Mouse (Mus musculus): ENCODE measurements around the gene Add3. TPM values are rescaled to one million over a fixed set of nuclear protein-coding genes. Genes with fewer than 3 reads are reported as not detected.
A peak's percentile ranks its signal among the peaks of the same experiment; 100 is the strongest.

Add3 gene
- total RNA-seq, 2 experiments from 2014 or later, result 20.0 to 20.7 TPM

DNA sequence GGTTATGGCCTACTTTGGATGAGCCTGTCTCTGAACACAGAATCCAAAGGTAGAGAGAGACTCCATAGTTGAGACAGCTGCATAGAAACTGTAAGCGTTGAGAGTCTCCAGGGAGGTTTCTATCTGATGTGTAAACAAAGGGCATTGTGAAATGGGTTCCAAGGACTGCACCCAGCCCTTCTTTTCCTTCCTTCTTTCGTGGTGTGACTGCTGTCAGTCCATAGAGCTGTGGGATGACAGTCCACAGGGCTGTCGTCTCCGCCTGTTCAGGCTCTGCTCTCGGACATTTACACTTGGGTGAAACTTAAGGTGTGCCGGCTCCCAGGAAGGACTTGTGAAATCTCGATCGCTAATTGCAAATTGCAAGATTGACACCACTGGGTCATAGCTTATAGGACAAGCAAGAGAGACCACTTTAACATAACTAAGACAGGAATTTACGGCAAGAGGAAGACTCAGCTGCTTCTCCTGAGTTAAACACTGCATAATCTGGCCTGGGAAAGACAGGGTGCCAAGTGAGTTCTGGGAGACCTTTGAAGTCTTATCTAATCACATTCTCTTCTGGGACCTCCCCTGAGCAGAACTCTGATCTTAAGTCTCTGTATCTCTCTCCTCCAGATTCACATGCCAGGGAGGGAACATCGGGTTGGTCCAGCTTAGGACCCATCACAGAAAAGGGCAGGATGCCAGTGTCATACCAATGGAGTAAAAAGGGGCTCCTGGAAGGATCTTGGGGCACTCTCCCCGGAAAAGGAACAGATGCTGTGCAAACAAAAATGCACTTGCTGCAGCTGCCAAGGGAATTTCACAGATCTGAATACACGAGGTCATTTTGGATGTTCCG, 11.5 kb upstream of the Add3 start:
- intact Hi-C loops (cut with DNase I), result no loop called here
- DNase-seq, result no peak

DNA sequence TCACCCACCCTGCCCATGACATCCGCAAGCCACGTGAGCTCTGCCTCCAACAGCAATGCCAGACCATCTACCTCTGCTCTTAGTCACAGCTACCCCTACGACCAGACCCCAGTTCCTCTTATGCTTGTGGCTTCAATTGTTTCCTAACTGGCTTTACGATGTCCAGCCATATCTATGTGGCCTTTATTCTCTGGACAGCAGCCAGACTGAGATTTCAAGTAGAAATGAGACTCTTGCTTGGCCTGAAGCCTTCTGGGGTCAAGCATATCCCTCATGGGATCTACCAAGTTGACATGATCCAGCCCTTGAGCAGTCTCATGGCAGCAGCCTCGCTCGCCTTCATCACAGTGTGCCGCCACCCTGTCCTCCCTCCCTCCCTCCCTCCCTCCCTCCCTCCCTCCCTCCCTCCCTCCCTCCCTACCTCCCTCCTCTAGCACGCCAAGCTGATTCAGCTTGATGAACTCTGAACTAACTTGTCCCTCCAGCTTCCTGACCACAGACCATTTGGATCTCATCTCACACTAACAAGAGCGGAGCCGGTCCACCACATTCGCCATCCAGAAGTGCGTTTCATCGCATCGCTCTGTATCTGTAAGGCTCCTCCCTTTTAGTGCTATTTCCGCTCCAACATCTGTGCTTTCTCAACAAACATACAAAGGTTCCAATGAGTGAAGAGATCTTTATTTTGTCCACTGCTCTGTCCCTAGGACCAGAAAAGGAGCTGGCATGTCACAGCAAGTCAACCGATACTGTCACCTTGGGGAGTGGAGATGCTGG, 9.7 kb upstream of the Add3 start:
- no peak for DNase-seq

DNA sequence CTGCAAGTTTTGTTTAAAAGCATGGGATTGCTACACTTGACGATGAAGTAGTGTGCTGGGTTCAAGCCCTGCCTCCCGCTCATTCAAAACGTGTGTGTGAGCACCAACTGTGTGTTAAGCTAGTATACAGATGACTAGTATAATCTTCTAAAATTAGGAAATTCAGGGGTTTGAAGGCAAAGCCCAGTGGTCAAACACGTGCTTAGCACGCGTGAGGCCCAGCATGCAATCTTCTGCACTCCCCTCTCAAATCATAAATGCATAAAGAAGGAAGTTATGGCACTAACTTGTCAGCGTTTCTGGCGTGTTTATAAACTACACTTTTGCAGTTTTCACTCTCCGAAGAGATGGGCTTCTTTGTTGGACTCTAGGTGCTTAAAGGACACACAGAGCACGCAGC, 7.8 kb upstream of the Add3 start:
- intact Hi-C loops (cut with DNase I), result no loop called here

More for the DNA sequence above, 9.7 kb upstream of the Add3 start:
- intact Hi-C loops (cut with DNase I), result no loop called here

DNA sequence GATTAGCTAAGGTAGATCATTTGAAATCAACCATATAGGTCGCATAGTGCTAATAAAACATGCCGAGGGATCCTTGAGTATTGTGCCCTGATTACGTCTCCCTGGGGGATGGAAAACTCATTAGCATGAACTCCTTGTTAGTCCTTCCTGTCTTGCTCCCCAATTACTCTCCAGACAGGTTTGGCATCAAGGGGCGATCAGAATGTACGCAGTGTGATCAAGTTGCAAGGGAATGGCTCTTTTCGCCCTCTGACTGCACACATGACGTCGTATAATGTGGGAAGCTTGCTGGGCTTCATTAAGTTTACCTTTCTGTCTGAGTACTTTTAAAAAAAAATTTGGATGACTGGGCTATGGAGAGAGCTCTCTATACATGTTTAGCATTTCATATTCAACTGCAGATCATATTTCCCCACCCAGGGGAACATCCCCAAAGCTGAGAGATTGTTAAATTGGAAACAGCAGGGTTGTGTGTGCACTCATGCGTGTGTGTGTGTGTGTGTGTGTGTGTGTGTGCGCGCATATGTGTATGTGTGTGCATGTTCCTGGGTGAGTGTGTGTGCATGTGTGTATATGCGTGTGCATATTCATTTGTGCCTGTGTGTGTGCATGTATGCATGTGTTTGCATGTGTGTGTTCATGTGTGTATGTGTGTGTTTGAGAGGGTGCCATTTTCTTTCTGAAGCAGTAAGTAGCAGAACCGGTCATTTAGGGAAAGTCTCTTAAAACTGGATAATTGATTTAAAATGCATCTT, 3.7 kb upstream of the Add3 start:
- intact Hi-C loops (cut with DNase I), result no loop called here
- no peak for DNase-seq

More for the DNA sequence above, 7.8 kb upstream of the Add3 start:
- DNase-seq, result no peak

DNA sequence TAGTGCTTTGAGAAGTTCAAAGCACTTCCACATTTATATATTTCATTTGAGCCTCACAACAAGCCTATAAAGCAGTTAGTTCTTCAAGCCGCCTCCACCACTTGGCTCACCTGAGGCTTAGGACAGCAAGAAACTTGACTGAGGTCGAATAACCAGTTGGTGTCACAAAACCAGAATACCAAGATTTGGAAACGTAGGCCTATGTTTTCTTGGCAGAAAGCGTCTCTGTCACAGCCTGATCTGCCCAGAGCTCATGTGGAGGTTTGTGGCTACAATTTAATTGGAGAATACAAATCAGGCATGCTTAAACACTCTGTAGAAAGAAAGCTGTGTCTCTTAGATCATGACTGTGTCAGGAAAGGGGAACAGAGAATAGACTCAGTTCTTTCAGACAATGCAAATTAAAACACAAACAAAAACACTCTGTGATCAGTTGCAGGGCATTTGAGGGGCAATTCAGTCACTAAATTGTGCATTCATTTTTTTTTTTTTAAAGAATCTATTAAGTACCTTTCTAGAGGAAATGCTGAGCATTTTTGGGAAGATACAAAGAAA, 3.0 kb upstream of the Add3 start:
- DNase-seq, result no peak
- intact Hi-C loops (cut with DNase I), result no loop called here

DNA sequence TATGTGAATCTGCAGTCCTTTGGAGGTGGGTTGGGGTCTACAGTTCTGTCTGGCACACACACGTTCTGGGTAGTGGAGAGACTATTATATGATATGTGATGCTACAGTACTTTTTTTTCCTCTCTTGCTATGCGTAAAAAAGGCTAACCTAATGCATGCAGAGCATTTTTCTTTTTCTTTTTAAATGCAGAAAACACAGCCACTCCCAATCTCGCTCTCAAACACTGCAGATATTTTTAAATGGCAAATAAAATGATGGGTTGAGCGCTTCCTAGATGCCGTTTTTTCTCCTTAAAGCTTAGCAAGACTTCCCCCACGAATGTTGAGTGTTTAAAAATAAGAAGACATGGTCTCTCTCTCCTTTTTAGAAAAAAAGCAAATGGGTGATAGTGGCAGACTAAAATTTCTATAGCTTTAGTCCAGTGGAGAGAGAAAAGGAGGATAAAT, 584 bp downstream of the Add3 start:
- DNase-seq, result no peak
- intact Hi-C loops (cut with DNase I), result loop anchor here (5.0 kb wide), 4 partner anchors 41 to 171 kb away; partner anchors contain the start of gene Mxi1

DNA sequence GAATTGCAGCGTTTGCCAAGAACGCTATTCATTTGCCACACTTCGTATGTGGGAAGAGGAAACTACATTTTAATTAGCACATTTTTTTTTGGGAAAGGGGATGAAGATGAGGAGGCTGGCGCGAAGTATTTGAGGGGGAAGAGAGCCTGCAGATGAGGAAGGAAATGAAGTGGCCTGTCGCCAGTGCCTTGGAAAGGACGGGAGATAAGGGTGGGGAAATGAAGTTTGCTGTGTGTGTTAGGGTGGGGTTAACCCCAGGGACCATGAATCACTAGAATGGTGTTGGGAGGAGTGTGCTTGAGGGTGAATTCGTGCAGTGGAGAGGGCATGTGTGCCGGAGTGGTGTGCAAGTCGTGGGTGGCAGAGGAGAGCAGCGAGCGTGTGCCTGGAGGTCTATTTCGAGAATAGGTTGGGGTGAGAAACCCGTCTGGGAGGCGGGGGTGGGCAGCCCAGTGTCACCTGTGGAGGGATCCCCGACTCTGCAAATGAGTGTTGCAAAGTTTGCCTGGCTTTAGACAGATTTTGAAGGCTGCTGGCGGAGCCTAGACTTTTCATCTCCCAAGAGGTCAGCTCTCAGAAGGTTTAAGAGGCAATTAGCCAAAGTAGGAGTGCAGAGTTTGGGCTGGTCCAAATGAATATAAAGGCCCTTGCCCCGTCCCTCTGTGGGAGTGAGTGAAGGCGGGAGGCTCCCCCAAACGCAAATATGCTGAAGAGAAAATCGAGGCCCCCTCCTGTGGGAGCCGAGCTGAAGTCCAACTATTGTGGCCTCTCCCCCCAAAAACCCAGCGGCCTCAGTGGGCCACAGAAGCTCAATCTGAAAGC, 1.2 kb downstream of the Add3 start:
- intact Hi-C loops (cut with DNase I), result loop anchor here (5.0 kb wide), 4 partner anchors 41 to 171 kb away; partner anchors contain the start of gene Mxi1
- DNase-seq, result peak; percentile 67 to 74

DNA sequence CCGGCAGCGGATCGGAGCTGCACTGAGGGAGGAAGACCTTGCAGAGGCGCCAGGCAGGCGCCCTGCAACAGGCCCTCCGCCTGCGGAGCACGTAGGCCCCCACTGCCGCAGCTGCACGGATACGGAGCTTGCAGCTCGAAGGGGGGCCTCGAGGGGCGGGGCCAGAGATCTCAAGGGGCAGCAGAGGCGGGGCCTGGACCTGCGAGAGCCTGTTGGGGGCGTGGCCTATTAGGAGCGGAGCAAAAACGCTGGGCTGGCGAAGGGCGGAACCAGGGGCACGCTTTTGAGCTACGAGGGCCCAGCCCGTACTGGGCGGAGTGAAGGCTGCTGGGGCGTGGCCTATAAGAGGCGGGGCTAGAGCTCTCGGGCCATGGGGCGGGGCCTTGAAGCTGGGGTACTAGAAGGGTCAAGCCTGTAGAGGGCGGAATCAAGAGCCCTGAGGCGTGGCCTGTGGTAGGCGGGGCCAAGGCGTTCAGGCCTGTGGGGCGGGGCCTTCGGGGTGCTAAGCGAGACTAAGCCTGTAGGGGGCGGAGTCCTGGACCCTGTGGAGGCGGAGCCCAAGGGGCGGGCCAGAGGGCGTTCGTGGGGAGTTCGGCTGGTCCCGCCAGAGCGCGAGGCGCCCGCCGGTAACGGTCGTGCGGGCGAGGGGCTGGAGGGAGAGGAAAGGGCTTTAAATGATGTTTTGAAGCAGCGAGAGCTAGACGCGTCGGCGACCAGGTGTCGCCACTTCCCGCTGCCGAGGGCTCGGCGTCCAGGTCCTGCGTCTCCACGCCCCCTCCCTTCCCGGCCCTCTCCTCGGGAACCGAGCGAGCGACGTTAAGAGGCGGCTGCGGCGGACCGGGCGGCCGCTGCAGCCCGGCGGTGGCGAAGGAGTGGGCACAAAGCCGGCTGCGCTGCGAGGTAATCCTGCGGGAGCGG, 2.2 kb downstream of the Add3 start:
- intact Hi-C loops (cut with DNase I), result loop anchor here (5.0 kb wide), 4 partner anchors 40 to 170 kb away; partner anchors contain the start of gene Mxi1
- peak; percentile 100 for DNase-seq

DNA sequence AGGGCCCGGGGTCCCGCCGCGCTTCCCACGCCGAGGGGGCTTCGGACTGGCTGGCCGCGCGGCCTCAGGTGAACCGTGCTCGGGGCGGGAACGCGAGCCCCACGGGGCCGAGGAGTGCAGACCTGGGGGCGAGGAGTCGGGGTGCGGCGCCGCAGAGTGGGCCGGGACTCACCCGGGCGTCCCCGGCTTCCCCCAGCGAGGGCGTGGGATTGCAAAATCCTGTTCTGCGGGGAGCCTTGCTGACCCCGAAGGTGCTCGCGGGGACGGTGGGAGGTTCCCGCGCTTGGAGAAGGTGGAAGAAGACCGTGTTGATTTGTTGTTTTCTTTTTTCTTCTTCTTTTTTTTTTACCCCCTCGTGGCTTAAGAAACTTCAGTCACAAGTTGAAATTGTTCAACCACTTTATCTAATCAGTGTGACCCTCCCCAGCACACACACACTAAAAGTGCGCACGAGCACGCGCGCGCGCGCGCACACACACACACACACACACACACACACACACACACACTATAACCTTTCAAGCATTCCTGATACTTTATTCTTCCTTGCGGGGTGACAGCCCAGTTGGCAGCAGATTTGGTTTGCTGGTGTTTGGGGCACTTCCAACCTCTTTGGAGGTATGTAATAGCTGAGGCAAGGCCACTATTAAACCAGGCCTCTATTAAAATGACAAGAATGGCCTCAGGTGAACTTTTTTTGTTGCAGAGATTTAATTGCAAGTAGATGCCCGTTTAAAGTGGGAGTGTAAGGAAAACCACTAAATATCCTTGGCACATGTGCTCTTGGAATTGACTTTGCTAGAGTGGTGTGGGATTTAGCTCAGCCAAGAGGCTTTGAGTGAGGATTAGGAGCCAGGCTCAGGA, 3.1 kb downstream of the Add3 start:
- intact Hi-C loops (cut with DNase I), result loop anchor here (5.0 kb wide), 4 partner anchors 39 to 169 kb away; partner anchors contain the start of gene Mxi1
- peak in 1 of 2 experiments; percentile 31 for DNase-seq

DNA sequence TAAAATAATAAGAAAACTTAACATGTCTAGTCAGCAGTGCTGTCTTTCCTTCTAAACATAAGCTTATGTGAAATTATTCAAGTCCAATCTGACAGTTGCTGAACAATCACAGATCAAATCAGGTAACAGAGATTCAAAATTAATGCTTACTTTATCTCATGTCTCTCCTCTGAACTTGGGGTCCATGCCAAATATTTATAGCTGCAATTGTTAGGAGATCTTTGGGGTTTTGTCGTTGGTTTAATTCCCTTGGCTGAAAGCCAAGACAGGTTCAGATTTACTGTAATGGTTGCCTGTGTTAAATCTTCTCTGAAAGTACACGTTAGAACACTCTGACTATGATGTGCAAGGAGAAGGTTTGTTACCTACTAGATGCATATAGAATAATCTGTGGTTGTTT, 4.8 kb downstream of the Add3 start:
- DNase-seq, result no peak
- intact Hi-C loops (cut with DNase I), result no loop called here

DNA sequence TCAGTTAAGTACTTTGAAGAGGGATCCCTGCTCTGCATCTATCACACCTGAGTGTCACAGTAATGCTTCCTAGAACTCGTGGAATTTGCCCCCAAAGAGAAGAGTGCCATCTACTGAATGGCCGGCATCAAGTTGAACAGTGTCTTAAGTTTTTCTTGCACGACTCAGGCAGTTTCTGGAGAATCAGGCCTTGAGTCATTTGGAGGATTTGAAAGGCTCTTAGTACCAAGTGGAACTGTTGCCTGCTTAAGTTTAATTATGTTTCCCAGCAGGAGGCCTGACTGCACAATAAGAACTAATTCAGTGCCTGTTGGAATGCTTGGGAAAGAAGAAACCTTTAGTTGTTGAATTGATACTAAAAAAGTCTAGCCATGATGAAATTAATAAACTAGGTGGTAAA, 9.1 kb downstream of the Add3 start:
- no peak for DNase-seq
- intact Hi-C loops (cut with DNase I), result no loop called here

DNA sequence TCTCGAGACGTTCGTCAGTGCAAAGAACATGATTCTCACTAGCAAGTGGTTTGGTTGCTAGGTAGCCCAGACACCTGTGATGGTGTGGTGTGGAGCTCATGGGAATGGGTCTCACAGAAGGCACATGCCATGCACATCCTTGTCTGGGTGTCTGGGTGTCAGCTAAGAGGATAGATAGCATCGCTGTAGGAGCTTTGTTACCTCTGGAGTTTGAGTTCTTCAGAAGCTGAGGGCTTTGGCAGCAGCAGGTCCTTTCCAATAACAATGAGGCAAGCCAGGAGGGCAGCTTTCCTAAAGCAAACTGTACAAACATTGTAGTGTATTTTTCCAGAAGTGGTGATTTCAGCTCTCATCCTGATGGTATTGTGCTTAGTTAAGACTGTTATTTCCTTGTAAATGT, 12.2 kb downstream of the Add3 start:
- no peak for DNase-seq
- intact Hi-C loops (cut with DNase I), result no loop called here

DNA sequence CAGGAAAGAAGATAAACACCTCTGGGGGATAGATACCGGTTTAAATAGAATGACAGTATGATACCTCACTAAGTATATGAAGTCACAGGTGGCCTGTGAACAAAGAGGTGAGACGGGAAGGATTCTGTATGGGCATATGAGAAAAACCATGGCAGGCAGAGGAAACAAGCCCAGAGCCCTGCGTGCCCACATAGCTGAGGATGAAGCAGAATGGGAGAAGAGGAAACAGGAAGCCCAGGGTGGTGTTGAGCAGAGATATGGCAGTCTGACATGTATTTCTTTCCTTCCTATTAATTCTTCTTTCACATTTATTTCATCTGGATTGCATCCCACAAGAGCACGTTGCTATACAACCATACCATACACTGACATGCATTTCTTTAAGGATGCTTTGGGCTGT, 12.9 kb downstream of the Add3 start:
- no peak for DNase-seq
- intact Hi-C loops (cut with DNase I), result no loop called here

DNA sequence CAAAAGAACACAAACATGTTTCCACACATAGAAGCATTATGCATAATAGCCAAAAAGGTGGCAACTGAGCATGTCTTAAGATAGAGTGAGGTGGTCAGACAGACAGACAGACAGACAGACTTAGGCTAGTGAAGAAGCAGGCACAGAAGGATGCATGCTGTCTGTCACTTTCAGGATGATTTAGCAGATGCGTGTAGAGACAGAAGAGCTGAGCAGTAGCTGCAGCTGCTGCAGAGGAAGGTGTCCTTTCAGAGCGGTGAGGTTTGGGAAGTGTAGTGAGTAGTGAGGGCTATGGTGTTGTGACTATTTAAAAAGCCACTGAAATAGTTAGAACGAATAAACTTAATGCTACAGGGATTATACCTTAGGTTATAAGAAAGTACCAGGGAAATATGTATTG, 13.9 kb downstream of the Add3 start:
- intact Hi-C loops (cut with DNase I), result no loop called here
- DNase-seq, result no peak

DNA sequence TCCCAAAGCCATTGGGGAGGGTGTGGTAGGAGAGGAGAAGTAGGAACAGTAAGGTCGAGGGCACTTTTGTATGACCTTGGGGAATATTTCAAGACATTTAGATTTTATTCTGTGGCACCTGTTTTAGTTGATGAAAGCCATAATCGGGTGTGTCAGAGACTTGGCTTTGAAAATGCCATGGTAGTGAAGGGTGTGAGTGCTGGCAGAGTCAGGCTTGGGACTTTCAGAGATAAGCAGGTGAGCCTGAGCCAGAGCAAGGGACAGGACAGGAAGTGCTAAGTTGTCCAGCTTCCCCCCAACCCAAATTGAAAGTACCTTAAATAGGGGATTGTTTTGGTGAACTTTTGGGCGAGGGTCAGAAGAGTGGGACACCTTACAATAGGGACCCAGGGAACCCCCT, 16.1 kb downstream of the Add3 start:
- intact Hi-C loops (cut with DNase I), result no loop called here
- no peak for DNase-seq

DNA sequence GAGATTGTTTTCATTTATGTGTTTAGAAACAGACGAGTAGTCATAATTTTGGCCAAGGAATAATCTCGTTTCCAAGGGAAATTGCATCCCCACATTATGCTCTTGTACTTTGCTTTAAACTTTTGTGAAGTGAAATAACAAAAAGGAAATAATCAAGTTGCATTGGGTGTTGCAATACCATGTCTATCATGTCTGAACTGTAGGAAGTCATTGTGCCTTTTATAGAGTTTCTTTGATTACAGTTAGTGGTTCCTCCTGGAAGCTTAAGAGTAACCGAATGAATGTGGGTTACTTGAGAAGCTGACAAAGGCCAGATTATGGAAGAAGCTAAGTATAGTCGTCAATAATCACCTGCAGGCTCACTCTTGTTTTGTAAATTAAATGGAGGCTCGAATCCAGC, 16.9 kb downstream of the Add3 start:
- intact Hi-C loops (cut with DNase I), result no loop called here

DNA sequence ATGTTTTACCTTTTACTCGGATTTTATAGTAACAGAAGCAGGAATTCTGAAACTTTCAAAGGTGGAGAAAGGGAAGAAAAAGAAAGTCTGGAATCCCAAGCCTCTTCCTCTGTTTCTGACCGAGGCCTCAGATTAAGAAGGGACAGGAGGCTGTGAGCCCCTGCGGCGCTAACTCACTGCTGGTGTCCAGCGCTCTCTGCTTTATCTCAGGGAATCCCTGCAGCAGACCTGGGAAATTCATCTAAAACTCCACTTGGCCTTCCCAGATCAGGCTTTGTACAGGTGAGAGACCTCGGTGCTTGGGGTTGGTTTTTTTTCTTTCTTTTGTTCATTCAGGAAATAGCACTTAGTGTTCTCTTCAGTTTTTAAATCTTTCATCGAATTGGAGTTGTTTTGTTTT, 19.1 kb downstream of the Add3 start:
- no peak for DNase-seq
- intact Hi-C loops (cut with DNase I), result no loop called here

More for the DNA sequence above, 16.9 kb downstream of the Add3 start:
- DNase-seq, result no peak

DNA sequence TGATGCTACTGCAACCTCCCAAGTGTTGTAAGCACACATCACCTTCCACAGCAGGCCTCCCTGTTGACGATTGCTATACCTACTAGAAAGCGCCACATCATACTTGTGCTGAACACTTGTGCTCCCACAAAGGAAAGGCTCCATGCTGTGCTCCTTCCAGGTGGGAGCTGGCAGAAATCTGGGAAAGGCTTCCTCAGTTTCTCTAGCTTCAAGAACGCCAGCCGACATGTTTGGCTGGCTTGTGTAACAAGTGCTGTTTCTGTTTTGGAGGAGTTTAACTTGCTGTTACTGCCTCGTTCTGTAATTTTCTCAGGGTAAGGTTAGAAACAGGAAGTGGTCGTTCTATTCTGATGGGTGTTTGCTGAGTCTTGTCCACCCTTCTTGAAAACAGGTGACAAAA, 22.7 kb downstream of the Add3 start:
- intact Hi-C loops (cut with DNase I), result no loop called here

More for the DNA sequence above, 22.7 kb downstream of the Add3 start:
- DNase-seq, result no peak
